Mouse (Mus musculus): ENCODE results near the gene Acvr2b. TPM values are rescaled to one million over a fixed set of nuclear protein-coding genes. Genes with fewer than 3 reads are reported as not detected.
A peak's percentile ranks its signal among the peaks of the same experiment; 100 is the strongest.

Gene Acvr2b
- total RNA-seq, 2 experiments from 2014 or later, result 4.8 to 5.0 TPM

GRCm38 (mm10) chr9:119407884-119408283 lies 6.0 kb downstream of the Acvr2b start:
- no peak for DNase-seq (ENCODE audit: low spot score in 2 of 2)

GRCm38 (mm10) chr9:119408898-119409664 lies 7.2 kb downstream of the Acvr2b start:
- DNase-seq (ENCODE audit: low spot score in 2 of 2), result no peak

GRCm38 (mm10) chr9:119409864-119410263 lies 7.9 kb downstream of the Acvr2b start:
- DNase-seq (ENCODE audit: low spot score in 2 of 2), result no peak

- DNase-seq (ENCODE audit: low spot score in 2 of 2), result no peak
These were observed 16.1 kb downstream of the Acvr2b start for GRCm38 (mm10) chr9:119418025-119418424.

- DNase-seq (ENCODE audit: low spot score in 2 of 2), result no peak
These were observed 18.0 kb downstream of the Acvr2b start for GRCm38 (mm10) chr9:119419852-119420438.

GRCm38 (mm10) chr9:119425217-119425975 lies 23.5 kb downstream of the Acvr2b start:
- DNase-seq (ENCODE audit: low spot score in 2 of 2), result no peak

- no peak for DNase-seq (ENCODE audit: low spot score in 2 of 2)
These were observed 24.1 kb downstream of the Acvr2b start for GRCm38 (mm10) chr9:119425976-119426415.

GRCm38 (mm10) chr9:119426483-119426882 lies 24.6 kb downstream of the Acvr2b start:
- DNase-seq (ENCODE audit: low spot score in 2 of 2), result no peak

GRCm38 (mm10) chr9:119430311-119430710 lies 28.4 kb downstream of the Acvr2b start:
- DNase-seq (ENCODE audit: low spot score in 2 of 2), result peak; percentile 68 to 78

GRCm38 (mm10) chr9:119435855-119436254 lies 33.9 kb downstream of the Acvr2b start:
- no peak for DNase-seq (ENCODE audit: low spot score in 2 of 2)

GRCm38 (mm10) chr9:119438065-119438464 lies 36.1 kb downstream of the Acvr2b start:
- DNase-seq (ENCODE audit: low spot score in 2 of 2), result no peak

GRCm38 (mm10) chr9:119438498-119439000 lies 36.6 kb downstream of the Acvr2b start:
- no peak for DNase-seq (ENCODE audit: low spot score in 2 of 2)

- DNase-seq (ENCODE audit: low spot score in 2 of 2), result peak; percentile 99
These were observed 43.0 kb downstream of the Acvr2b start, which contains the start of gene Exog for GRCm38 (mm10) chr9:119444738-119445429. Gene Exog (plus strand): TSS chr9:119444943.

- no peak for DNase-seq (ENCODE audit: low spot score in 2 of 2)
These were observed 43.8 kb downstream of the Acvr2b start for GRCm38 (mm10) chr9:119445737-119446136.

- DNase-seq (ENCODE audit: low spot score in 2 of 2), result no peak
These were observed 54.0 kb downstream of the Acvr2b start for GRCm38 (mm10) chr9:119455967-119456366.

GRCm38 (mm10) chr9:119457122-119457521 lies 55.2 kb downstream of the Acvr2b start:
- DNase-seq (ENCODE audit: low spot score in 2 of 2), result no peak

GRCm38 (mm10) chr9:119460410-119460809 lies 58.5 kb downstream of the Acvr2b start:
- peak; percentile 31 to 49 for DNase-seq (ENCODE audit: low spot score in 2 of 2)

- DNase-seq (ENCODE audit: low spot score in 2 of 2), result no peak
These were observed 63.1 kb downstream of the Acvr2b start for GRCm38 (mm10) chr9:119465056-119465455.

GRCm38 (mm10) chr9:119465595-119465994 lies 63.7 kb downstream of the Acvr2b start:
- no peak for DNase-seq (ENCODE audit: low spot score in 2 of 2)

GRCm38 (mm10) chr9:119469691-119470353 lies 67.9 kb downstream of the Acvr2b start:
- no peak for DNase-seq (ENCODE audit: low spot score in 2 of 2)

Measured in adrenal gland, adult 18-20 months (tissue).